Mouse (Mus musculus) lung, postnatal 36 days (tissue): ENCODE results near the gene Nphp4.

Experiments used
- DNase-seq: peaks from one replicate; pipeline ENCODE4 v3.0.0; 2022; ENCODE audit warnings: mixed read lengths

The Nphp4 gene

GRCm38 (mm10) chr4:152568662-152569395 is 92.3 kb downstream of the Nphp4 start:
- no peak for DNase-seq

GRCm38 (mm10) chr4:152574266-152574665 is 97.8 kb downstream of the Nphp4 start:
- no peak for DNase-seq

GRCm38 (mm10) chr4:152576826-152577225 is 100.3 kb downstream of the Nphp4 start:
- no peak for DNase-seq

GRCm38 (mm10) chr4:152579956-152580355 is 103.5 kb downstream of the Nphp4 start:
- DNase-seq: no peak

GRCm38 (mm10) chr4:152582206-152582605 is 105.7 kb downstream of the Nphp4 start:
- no peak for DNase-seq

- no peak for DNase-seq
Measured at GRCm38 (mm10) chr4:152583616-152584015, 107.1 kb downstream of the Nphp4 start.

GRCm38 (mm10) chr4:152585526-152585925 is 109.0 kb downstream of the Nphp4 start:
- DNase-seq: no peak

GRCm38 (mm10) chr4:152586175-152586574 is 109.7 kb downstream of the Nphp4 start:
- no peak for DNase-seq

- DNase-seq: no peak
Measured at GRCm38 (mm10) chr4:152604285-152604684, 127.8 kb downstream of the Nphp4 start.

GRCm38 (mm10) chr4:152609196-152609595 is 132.7 kb downstream of the Nphp4 start:
- no peak for DNase-seq

- no peak for DNase-seq
Measured at GRCm38 (mm10) chr4:152610026-152610425, 133.5 kb downstream of the Nphp4 start.
